Mouse (Mus musculus) CD4-positive, CD25-positive, alpha-beta regulatory T cell, adult 2 months (primary cell): ENCODE results near the gene Mst1.

Experiments
- DNase-seq: peaks from one replicate; pipeline ENCODE4 v3.0.0-alpha.2; 2012; ENCODE audit warnings: low read depth, low spot score

The Mst1 gene

GRCm38 (mm10) chr9:108129042-108129948, 49.1 kb downstream of the Mst1 start:
- no peak for DNase-seq

- no peak for DNase-seq
These were observed 51.3 kb downstream of the Mst1 start for GRCm38 (mm10) chr9:108131502-108131901.

GRCm38 (mm10) chr9:108132373-108132772, 52.1 kb downstream of the Mst1 start:
- DNase-seq: no peak

GRCm38 (mm10) chr9:108133478-108133877, 53.2 kb downstream of the Mst1 start:
- no peak for DNase-seq
